Mouse (Mus musculus) layer of hippocampus, adult 8-10 months (tissue): ENCODE measurements at regions not wholly inside any gene's neighbourhood (a gene's known extent, or its start where the extent isn't known, plus 50 kb on each side); places are given as distances from the start of the nearest gene placed in this dataset.

ENCODE experiments used
- DNase-seq, 2 experiments: peaks; one replicate each; pipeline ENCODE4 v3.0.0; 2022; ENCODE audit warnings: low spot score in 2 of 2

- no peak for DNase-seq
These were observed 137.2 kb downstream of the Gm815 start for GRCm38 (mm10) chr19:27022917-27023316.

DNA sequence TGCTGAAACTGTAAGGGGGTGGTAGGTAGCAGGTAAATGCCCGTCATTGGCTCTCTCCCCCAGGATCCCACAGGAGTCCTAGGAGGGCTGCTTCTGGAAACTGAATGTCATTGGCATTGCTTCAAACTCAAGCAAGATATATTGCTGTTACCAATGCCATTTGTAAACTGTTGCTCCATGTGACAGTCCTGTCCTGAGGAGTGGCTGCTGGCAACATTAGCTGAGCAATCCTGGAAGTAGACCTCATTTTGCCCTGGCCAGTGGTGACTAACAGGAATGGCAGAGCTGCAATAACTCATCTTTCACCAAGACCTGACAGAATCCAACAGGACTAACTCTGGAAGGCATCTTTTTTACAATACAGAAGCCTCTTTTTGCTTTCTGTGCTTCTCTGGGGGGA is 143.2 kb downstream of the Gm815 start:
- DNase-seq: no peak

DNA sequence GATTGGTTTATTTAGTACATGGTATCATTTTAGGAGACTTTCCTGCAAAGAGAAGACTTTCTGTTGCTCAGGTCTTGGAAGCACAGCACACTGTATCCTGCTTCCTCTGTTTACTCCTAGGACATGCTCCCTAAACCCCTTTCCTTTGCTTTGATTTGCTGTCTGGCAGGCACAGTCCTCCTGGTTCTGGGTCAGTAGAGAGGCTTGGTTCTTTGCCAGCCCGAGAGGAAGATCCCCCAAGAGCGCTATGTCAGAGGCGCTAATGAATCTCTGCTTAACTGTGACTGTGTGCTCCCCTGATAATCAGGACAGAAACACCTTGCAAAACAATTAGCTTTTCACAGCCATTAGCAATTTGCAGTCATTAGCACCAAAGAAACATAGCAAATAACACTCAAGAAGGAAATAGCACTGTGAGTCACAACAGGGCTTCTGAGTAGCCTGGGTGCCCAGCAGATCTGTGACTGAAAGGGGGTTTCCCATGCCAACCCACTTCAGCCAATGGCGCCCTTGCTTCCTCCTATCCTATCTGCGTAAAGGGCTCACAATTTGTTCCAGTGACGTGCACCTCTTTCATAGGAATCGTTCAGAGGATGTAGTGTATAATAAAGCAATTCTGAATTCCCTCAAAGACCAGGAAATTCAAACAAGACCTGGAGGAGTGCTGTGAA is 145.5 kb downstream of the Gm815 start:
- no peak for DNase-seq

DNA sequence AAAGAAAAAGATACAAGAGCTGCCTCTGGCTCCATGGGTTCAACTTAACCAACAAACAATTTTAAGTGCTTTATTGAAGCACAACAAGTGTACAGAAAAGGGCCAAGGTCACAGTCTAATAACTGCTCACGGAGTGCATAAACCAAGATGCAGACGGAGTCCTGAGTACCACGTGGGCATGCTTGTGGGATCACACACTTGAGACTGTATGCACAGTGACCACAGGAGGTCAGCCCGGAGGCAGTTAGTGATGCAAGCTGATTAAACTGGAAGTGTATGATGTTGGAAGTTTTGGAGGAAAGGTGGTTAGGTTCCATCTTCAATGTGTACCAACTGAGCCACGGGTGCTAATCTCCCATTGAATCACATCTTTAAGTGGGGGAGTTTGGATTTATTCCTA is 146.9 kb downstream of the Gm815 start:
- no peak for DNase-seq

- no peak for DNase-seq
These were observed 152.6 kb downstream of the Gm815 start for GRCm38 (mm10) chr19:27038298-27038697.

- DNase-seq: no peak
These were observed 154.8 kb downstream of the Gm815 start for GRCm38 (mm10) chr19:27040321-27041025.

DNA sequence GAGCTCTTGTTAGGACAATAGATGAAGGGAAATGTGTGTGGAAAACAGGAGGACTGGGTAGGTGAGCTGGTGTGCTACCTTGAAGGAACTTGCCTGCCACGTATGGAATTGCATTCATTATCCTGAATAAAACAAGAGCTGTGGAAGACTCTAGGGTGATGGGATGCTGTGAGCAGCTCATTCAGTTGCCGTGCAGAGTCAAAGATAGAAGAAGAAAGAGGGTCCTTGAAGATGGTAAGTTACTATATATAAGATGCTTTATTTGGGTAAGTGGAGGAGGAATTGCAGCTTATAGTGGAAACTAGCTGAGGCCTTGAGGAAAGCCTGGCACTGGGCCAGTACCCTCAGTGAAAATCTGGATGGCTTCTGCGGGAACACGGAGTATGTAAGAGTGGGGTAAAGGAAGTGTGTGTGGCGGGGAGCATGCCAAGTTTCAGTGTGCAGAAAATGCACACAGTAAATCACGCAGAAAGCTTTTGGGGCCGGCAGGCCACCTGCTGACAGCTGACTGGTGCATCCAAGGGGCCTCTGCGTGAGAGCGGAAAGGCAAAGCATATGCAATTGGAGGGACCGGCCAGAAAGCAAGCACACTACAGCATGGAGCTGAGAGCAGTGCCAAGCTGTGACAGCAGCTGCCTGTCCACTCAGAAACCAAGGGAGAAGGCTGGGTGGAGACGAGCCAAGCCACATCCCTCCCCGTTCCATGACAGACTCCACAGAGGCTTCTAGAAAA is 149.7 kb upstream of the Vldlr start:
- peak; percentile 46 to 77 for DNase-seq

DNA sequence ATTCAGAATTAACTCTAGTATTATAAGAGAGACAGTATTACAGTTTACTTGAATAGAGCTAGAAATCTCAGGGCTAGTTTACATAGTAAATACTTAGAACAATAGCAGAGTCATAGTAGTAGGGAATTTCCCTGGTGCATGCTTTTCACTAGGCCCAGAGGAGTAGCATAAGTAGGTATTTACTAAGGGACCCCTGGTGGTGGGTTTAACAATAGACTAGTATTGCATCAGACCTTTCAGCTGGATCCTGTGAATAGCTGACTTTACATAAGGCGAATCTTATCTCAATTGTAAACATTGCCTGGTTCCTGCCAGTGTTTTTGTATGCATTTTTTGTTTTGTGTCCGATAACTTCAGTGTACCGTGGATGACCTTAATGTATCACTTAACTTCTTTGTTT is 143.0 kb upstream of the Vldlr start:
- DNase-seq: no peak

GRCm38 (mm10) chr19:27075019-27075418 is 141.3 kb upstream of the Vldlr start:
- no peak for DNase-seq

- no peak for DNase-seq
These were observed 139.3 kb upstream of the Vldlr start for GRCm38 (mm10) chr19:27076920-27077512.

DNA sequence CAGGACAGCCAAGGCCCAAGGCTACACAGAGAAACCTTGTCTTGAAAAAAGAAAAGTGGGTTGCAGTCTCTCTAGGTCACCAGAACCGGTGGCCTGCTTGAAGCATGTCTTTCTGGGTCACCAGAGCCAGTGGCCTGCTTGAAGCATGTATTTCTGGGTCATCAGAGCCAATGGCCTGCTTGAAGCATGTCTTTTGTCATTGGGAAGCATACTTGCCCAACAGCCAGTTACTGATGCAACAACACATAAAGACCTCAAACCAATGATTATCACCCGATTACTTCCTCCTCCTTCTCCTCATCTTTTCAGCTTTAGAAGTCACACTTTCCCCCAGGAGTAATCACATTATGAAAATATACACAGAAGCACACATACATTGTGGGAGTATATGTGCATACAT is 128.9 kb upstream of the Vldlr start:
- DNase-seq: no peak

- no peak for DNase-seq
These were observed 128.5 kb upstream of the Vldlr start for GRCm38 (mm10) chr19:27087833-27088232.

DNA sequence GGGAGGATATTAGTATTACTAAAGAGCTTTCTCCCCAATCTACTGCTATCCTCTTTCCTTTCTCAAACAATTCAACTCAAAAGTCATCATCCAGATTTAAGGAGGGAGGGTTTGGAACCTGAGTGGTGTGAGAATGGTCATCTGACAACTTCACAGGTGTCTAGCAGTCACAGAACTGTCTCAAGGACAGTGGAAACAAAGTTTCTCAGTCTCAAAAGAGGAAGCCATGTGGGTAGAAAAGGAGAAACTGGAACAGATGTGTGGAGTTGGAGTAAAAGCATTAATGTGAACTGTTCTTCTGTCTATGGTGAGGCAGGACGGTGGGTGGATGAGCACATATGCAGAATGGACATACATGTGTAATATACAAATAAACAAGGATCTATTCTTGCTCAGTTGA is 127.2 kb upstream of the Vldlr start:
- no peak for DNase-seq

DNA sequence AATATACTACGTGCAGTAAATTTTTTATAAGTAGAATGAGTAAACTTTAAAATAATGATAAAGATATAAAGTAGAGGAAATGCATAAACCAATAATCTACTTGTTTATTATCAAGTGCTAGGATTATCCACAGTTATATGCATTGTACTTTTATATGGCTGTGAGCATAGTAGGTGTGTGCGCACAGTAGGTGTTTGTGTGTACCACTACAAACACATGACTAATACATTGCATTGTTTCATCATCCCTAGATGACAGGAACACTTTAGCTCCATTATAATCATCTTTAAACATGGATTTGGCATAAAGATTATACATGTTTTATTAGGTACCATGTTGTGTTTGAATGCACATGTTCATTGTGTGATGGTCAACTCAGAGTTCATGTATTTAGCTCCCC is 124.7 kb upstream of the Vldlr start:
- DNase-seq: no peak

- no peak for DNase-seq
These were observed 121.4 kb upstream of the Vldlr start for GRCm38 (mm10) chr19:27094777-27095478.

- DNase-seq: no peak
These were observed 116.4 kb upstream of the Vldlr start for GRCm38 (mm10) chr19:27099921-27100320.

DNA sequence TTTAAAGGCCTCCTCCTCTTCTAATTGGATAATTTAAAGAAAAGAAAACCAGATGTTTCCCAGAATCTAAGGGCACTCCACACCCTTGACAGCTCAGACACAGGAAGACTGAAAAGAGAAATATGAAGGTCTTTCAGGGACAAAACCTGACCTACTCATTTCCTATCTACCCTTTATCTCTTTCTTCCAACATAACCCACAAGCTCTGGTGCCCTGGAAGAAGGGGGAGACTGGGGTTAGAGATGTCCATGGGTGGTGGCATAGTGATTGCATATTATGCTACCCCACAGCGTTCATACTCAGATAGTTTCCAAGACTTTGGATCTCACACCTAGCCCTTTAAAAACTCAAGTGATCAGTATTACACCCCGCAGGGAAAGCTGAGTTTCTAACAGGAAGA is 105.8 kb upstream of the Vldlr start:
- no peak for DNase-seq

DNA sequence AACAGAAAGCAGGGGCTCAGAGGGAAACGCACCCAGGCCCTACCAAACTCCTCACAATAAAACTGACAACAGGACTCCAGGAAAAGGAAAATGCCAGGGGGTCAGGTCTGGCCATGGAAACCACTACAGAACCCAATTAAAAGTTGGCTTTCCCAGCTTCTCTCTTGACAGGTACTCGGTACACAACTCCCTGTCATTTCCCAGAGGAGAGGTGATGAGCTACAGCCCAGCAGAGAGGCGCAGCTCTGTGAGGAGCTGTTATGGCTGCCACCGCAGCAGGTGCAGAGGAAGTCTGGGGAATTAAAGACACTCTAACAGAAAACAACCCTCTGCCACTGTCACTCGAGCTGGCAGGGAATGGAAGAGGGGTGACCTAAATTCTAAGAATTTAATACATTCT is 95.4 kb upstream of the Vldlr start:
- no peak for DNase-seq

- DNase-seq: no peak
These were observed 93.9 kb upstream of the Vldlr start for GRCm38 (mm10) chr19:27122348-27122747.

DNA sequence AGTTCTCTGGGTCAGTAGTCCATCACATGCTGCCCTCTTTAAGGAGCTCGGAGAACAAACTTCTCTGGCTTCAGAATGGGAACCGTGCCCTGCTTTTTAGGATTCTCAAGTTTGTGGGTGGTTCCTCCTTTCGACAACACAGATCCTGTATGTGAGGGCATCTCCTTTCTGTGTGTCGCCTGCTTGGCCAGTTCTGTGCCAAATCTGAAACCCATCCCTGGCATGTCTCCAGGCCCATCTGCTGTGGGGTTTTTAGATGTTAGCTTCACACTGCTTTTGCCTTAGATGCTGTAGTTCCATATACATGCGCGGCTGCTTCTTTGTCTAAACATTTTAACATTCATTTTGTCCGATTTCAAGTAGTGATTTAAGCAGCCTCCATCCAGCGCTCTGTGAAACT is 93.0 kb upstream of the Vldlr start:
- peak; percentile 64 to 82 for DNase-seq

DNA sequence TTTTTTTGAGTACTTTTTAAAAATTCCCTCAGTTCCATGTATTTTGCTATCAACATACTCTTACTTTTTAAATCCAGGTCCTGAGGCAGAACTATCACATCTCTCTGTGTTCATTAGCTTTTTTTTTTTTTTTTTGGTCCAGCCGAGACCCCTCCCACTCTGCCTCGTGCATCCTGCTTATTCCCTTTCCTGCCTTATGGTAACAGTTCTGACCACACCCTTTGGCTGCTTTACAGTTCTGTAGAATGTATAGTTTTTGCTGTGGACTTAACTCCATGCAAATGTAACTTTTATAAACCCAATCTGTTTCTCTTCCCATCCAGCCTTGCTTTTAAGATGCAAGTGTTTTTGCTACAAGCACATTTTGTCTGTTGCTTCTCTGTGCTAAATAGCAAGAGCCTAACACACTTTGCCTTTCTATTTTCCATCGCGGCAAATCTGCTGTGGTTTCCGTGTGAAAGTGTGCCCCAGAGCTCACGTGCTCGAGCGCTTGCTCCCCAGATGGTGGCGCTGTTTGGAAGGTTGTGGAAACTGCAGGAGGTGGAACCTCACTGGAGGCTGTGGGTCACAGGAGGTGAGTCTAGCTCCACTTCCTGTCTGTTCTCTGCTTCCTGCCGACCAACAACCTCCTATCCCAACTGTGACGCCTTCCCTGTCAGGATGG is 92.3 kb upstream of the Vldlr start:
- peak; percentile 19 to 35 for DNase-seq
